Mouse (Mus musculus) MEL (cell line): ENCODE results near the gene Prss12. TPM values are rescaled to one million over a fixed set of nuclear protein-coding genes. Genes with fewer than 3 reads are reported as not detected.

ENCODE experiments used
- DNase-seq: peaks from one replicate; pipeline ENCODE4 v3.0.0; 2011; ENCODE audit warnings: low read depth, low spot score
- H3K27ac ChIP-seq: 2 replicates; pipeline ENCODE4 v1.5.1; 2012; ENCODE audit warnings: low read depth, mild to moderate bottlenecking, control low read depth, low read length, moderate library complexity; ENCODE audit not compliant: control insufficient read depth
- H3K27me3 ChIP-seq, 2 experiments: fragments of 150-350 bp in 1 of 2; sonication (generic) in 1 of 2; 2 replicates each; pipeline ENCODE4 v1.6.1; 2012; ENCODE audit warnings: low read length in 2 of 2, mild to moderate bottlenecking in 2 of 2, improper control_type of control experiment in 1 of 2, moderate library complexity in 1 of 2; ENCODE audit not compliant: insufficient read depth in 2 of 2, control insufficient read depth in 1 of 2
- H3K36me3 ChIP-seq, 2 experiments: 2 replicates each; pipeline ENCODE4 v1.6.1; 2012 to 2014; ENCODE audit warnings: low read length in 2 of 2, improper control_type of control experiment in 1 of 2, inconsistent platforms in 1 of 2, mild to moderate bottlenecking in 1 of 2; ENCODE audit not compliant: insufficient read depth in 2 of 2, control insufficient read depth in 1 of 2
- H3K4me1 ChIP-seq, 2 experiments: fragments of 150-350 bp in 1 of 2; sonication (generic) in 1 of 2; 2 replicates each; pipeline ENCODE4 v1.6.1; 2012; ENCODE audit warnings: low read length in 2 of 2, improper control_type of control experiment in 1 of 2, mild to moderate bottlenecking in 1 of 2; ENCODE audit not compliant: insufficient read depth in 2 of 2, control insufficient read depth in 1 of 2
- H3K4me3 ChIP-seq, 2 experiments: fragments of 150-350 bp in 1 of 2; sonication (generic) in 1 of 2; 2 replicates each; pipeline ENCODE4 v1.5.1; 2012; ENCODE audit warnings: low read depth in 2 of 2, low read length in 2 of 2, mild to moderate bottlenecking in 2 of 2, moderate library complexity in 2 of 2, control low read depth in 1 of 2, improper control_type of control experiment in 1 of 2; ENCODE audit not compliant: control insufficient read depth in 1 of 2, insufficient read depth in 1 of 2
- H3K79me2 ChIP-seq: 2 replicates; pipeline ENCODE4 v1.6.1; 2012; ENCODE audit warnings: mild to moderate bottlenecking, low read length, moderate library complexity; ENCODE audit not compliant: control insufficient read depth, poor library complexity, insufficient read depth
- H3K9ac ChIP-seq: 2 replicates; pipeline ENCODE4 v1.6.1; 2012; ENCODE audit warnings: low read depth, mild to moderate bottlenecking, control low read depth, low read length, moderate library complexity; ENCODE audit not compliant: control insufficient read depth, poor library complexity, severe bottlenecking
- H3K9me3 ChIP-seq: fragments of 150-350 bp; sonication (generic); replicated peaks from 2 replicates; pipeline ENCODE4 v1.6.1; 2012; ENCODE audit warnings: mild to moderate bottlenecking, low read length, improper control_type of control experiment, moderate library complexity; ENCODE audit not compliant: insufficient read depth
- BHLHE40 ChIP-seq: IDR thresholded peaks from 2 replicates; pipeline ENCODE4 v1.6.1; 2012; ENCODE audit warnings: low read depth, mild to moderate bottlenecking, inconsistent platforms, low read length, improper control_type of control experiment, borderline replicate concordance
- CHD1 ChIP-seq: IDR thresholded peaks from 2 replicates; pipeline ENCODE4 v1.6.1; 2012; ENCODE audit warnings: low read depth, mild to moderate bottlenecking, inconsistent platforms, low read length, improper control_type of control experiment
- CHD2 ChIP-seq: IDR thresholded peaks from 2 replicates; pipeline ENCODE4 v1.6.1; 2011; ENCODE audit warnings: low read length, improper control_type of control experiment
- CTCF ChIP-seq, 3 experiments: IDR thresholded peaks in 2 of 3; conservative IDR thresholded peaks in 1 of 3; 2 replicates each; pipeline ENCODE4 v1.5.1; 2011 to 2012; ENCODE audit warnings: low read length in 3 of 3, low read depth in 2 of 3, mild to moderate bottlenecking in 2 of 3, improper control_type of control experiment in 1 of 3, inconsistent platforms in 1 of 3, mixed read lengths in 1 of 3, moderate library complexity in 1 of 3; ENCODE audit not compliant: control insufficient read depth in 1 of 3, insufficient read depth in 1 of 3, poor library complexity in 1 of 3, severe bottlenecking in 1 of 3
- E2F4 ChIP-seq: IDR thresholded peaks from 2 replicates; pipeline ENCODE4 v1.6.1; 2011; ENCODE audit warnings: low read depth, low read length, improper control_type of control experiment, borderline replicate concordance
- ELF1 ChIP-seq: IDR thresholded peaks from 2 replicates; pipeline ENCODE4 v1.6.1; 2014; ENCODE audit warnings: low read depth, mild to moderate bottlenecking, inconsistent platforms, low read length, improper control_type of control experiment, moderate library complexity
- ETS1 ChIP-seq: IDR thresholded peaks from 2 replicates; pipeline ENCODE4 v1.6.1; 2012; ENCODE audit warnings: low read depth, mild to moderate bottlenecking, inconsistent platforms, low read length, improper control_type of control experiment, moderate library complexity
- GABPA ChIP-seq: IDR thresholded peaks from 2 replicates; pipeline ENCODE4 v1.6.1; 2012; ENCODE audit warnings: low read depth, mild to moderate bottlenecking, inconsistent platforms, low read length, improper control_type of control experiment, moderate library complexity
- GATA1 ChIP-seq: IDR thresholded peaks from 2 replicates; pipeline ENCODE4 v1.6.1; 2011; ENCODE audit warnings: low read depth, low read length, improper control_type of control experiment
- HCFC1 ChIP-seq: IDR thresholded peaks from 2 replicates; pipeline ENCODE4 v1.6.1; 2012; ENCODE audit warnings: low read depth, mild to moderate bottlenecking, inconsistent platforms, low read length, improper control_type of control experiment, moderate library complexity
- JUND ChIP-seq: IDR thresholded peaks from 2 replicates; pipeline ENCODE4 v1.6.1; 2011; ENCODE audit warnings: low read depth, mild to moderate bottlenecking, improper control_type of control experiment, low read length
- KAT2A ChIP-seq: conservative IDR thresholded peaks from 2 replicates; pipeline ENCODE4 v1.6.1; 2012; ENCODE audit warnings: low read depth, low read length, improper control_type of control experiment, inconsistent platforms
- MAFK ChIP-seq: IDR thresholded peaks from 2 replicates; pipeline ENCODE4 v1.6.1; 2011; ENCODE audit warnings: low read depth, mild to moderate bottlenecking, low read length, improper control_type of control experiment, borderline replicate concordance
- MXI1 ChIP-seq: IDR thresholded peaks from 2 replicates; pipeline ENCODE4 v1.6.1; 2011; ENCODE audit warnings: mild to moderate bottlenecking, low read depth, low read length, improper control_type of control experiment
- MYB ChIP-seq: IDR thresholded peaks from 2 replicates; pipeline ENCODE4 v1.6.1; 2011; ENCODE audit warnings: mild to moderate bottlenecking, low read depth, low read length, improper control_type of control experiment
- MYC ChIP-seq: IDR thresholded peaks from 2 replicates; pipeline ENCODE4 v1.6.1; 2011; ENCODE audit warnings: low read depth, mild to moderate bottlenecking, low read length, improper control_type of control experiment, moderate library complexity
- NELFE ChIP-seq: IDR thresholded peaks from 2 replicates; pipeline ENCODE4 v1.6.1; 2011; ENCODE audit warnings: low read depth, low read length, improper control_type of control experiment
- NRF1 ChIP-seq: IDR thresholded peaks from 2 replicates; pipeline ENCODE4 v1.6.1; 2014; ENCODE audit warnings: low read depth, mild to moderate bottlenecking, inconsistent platforms, low read length, improper control_type of control experiment, moderate library complexity; ENCODE audit not compliant: poor library complexity, insufficient read depth, severe bottlenecking
- POLR2A ChIP-seq, 2 experiments: IDR thresholded peaks; 2 replicates each; pipeline ENCODE4 v1.6.1; 2011 to 2012; ENCODE audit warnings: low read length in 2 of 2, mild to moderate bottlenecking in 2 of 2, control low read depth in 1 of 2, improper control_type of control experiment in 1 of 2, low read depth in 1 of 2, moderate library complexity in 1 of 2; ENCODE audit not compliant: control insufficient read depth in 1 of 2, insufficient read depth in 1 of 2, poor library complexity in 1 of 2
- POLR2AphosphoS2 ChIP-seq: IDR thresholded peaks from 2 replicates; pipeline ENCODE4 v1.6.1; 2011; ENCODE audit warnings: low read length, improper control_type of control experiment
- POLR2AphosphoS5 ChIP-seq: IDR thresholded peaks from 2 replicates; pipeline ENCODE4 v1.6.1; 2012; ENCODE audit warnings: low read depth, borderline replicate concordance, mild to moderate bottlenecking, inconsistent platforms, low read length, moderate library complexity, mixed read lengths
- RAD21 ChIP-seq: IDR thresholded peaks from 2 replicates; pipeline ENCODE4 v1.6.1; 2011; ENCODE audit warnings: mild to moderate bottlenecking, low read depth, low read length, improper control_type of control experiment
- RCOR1 ChIP-seq: IDR thresholded peaks from 2 replicates; pipeline ENCODE4 v1.6.1; 2012; ENCODE audit warnings: low read depth, mild to moderate bottlenecking, inconsistent platforms, low read length, improper control_type of control experiment
- SIN3A ChIP-seq: IDR thresholded peaks from 2 replicates; pipeline ENCODE4 v1.6.1; 2012; ENCODE audit warnings: low read length, improper control_type of control experiment, inconsistent platforms
- SMC3 ChIP-seq: IDR thresholded peaks from 2 replicates; pipeline ENCODE4 v1.6.1; 2011; ENCODE audit warnings: low read depth, low read length, improper control_type of control experiment
- TAL1 ChIP-seq: IDR thresholded peaks from 2 replicates; pipeline ENCODE4 v1.6.1; 2012; ENCODE audit warnings: mild to moderate bottlenecking, inconsistent platforms, low read length, moderate library complexity, mixed read lengths
- TBP ChIP-seq: IDR thresholded peaks from 2 replicates; pipeline ENCODE4 v1.8.0; 2011; ENCODE audit warnings: low read depth, low read length, improper control_type of control experiment
- TCF12 ChIP-seq: IDR thresholded peaks from 2 replicates; pipeline ENCODE4 v1.6.1; 2014; ENCODE audit warnings: low read depth, mild to moderate bottlenecking, inconsistent platforms, low read length, improper control_type of control experiment, moderate library complexity
- UBTF ChIP-seq: IDR thresholded peaks from 2 replicates; pipeline ENCODE4 v1.6.1; 2012; ENCODE audit warnings: low read depth, mild to moderate bottlenecking, inconsistent platforms, low read length, improper control_type of control experiment, moderate library complexity, borderline replicate concordance; ENCODE audit not compliant: insufficient read depth
- USF1 ChIP-seq: IDR thresholded peaks from 2 replicates; pipeline ENCODE4 v1.6.1; 2014; ENCODE audit warnings: low read depth, mild to moderate bottlenecking, inconsistent platforms, low read length, improper control_type of control experiment, moderate library complexity
- USF2 ChIP-seq, 2 experiments: IDR thresholded peaks; 2 replicates each; pipeline ENCODE4 v1.6.1; 2011 to 2012; ENCODE audit warnings: improper control_type of control experiment in 2 of 2, low read length in 2 of 2, borderline replicate concordance in 1 of 2, inconsistent platforms in 1 of 2, low read depth in 1 of 2, mild to moderate bottlenecking in 1 of 2; ENCODE audit not compliant: insufficient read depth in 1 of 2
- ZC3H11A ChIP-seq: IDR thresholded peaks from 2 replicates; pipeline ENCODE4 v1.6.1; 2012; ENCODE audit warnings: low read depth, mild to moderate bottlenecking, inconsistent platforms, low read length, improper control_type of control experiment
- ZKSCAN1 ChIP-seq: IDR thresholded peaks from 2 replicates; pipeline ENCODE4 v1.6.1; 2012; ENCODE audit warnings: low read depth, mild to moderate bottlenecking, inconsistent platforms, low read length, improper control_type of control experiment, moderate library complexity
- ZMIZ1 ChIP-seq: IDR thresholded peaks from 2 replicates; pipeline ENCODE4 v1.6.1; 2012; ENCODE audit warnings: low read depth, mild to moderate bottlenecking, inconsistent platforms, low read length, improper control_type of control experiment, moderate library complexity
- ZNF384 ChIP-seq: IDR thresholded peaks from 2 replicates; pipeline ENCODE4 v1.6.1; 2012; ENCODE audit warnings: low read depth, mild to moderate bottlenecking, inconsistent platforms, low read length, improper control_type of control experiment
- polyA plus RNA-seq, 2 experiments: library from polyadenylated mRNA; stranded (reverse) in 1 of 2; unstranded in 1 of 2; fragments of >175 nt in 1 of 2; fragments of >200 nt in 1 of 2; gene quantifications; 2 replicates each; pipeline versions ENCODE4 v1.2.1 to v1.2.4; 2012; ENCODE audit warnings: low replicate concordance in 2 of 2, low read depth in 1 of 2; ENCODE audit not compliant: insufficient read length in 2 of 2, insufficient read depth in 1 of 2, missing spikeins in 1 of 2
- total RNA-seq: library from RNA; depleted of rRNA; stranded (reverse); fragments of 300-350 nt; gene quantifications from 2 replicates; pipeline ENCODE4 v1.2.3, GENCODE M21; 2012

Prss12 gene
- total and polyA plus RNA-seq, 3 experiments = 0.23 TPM; not detected in 2

DNA sequence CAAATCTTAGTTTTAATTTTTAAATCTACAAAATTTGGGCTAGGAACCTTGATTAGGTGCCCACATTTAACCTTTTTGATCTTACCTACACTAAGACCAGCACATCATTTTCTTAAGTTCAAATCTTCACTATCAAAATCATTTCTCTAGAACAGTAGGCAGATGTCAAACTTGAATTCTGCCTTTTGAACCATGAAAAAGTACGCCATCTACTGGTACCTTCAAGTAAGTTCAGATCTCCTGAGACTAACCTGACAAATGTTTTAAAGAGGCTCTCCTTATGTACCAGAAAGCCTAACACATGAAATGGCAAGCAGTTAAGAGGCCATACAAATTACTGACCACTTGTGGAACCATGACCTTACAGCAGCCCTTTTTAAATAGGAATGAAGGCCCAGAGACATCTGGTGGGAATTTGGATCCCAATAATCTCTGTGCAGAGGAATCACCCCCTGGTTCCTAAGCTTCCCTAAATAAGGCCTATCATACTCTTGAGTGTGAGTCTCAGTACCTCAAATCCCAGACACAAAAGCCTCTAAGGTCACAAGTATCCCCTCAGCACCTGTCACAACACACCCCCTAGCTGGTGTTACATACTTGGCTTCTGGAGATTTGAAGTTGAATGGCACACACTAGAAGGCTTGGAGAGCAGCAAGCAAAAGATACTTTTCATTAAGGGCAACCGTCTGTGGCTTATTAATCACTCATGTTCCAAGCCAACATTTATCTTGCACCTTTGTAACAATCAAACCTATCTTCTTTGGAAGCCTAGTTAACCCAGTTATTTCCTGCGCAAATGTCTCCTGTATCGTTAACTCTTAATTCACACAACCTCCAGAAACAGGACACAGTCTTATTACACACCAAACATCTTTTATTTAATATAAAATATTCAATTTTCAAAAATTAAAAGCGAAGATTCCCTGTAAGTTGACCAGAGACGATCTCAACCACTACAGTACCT, 60.3 kb downstream of the Prss12 start:
- Histone ChIP-seq H3K36me3 (peaks cover 6 to 19% of the 10 kb centered on the region in 2 experiments; a peak in 2 of 4 replicates), H3K27me3 (no peaks in the 10 kb centered on the region), H3K4me1 (peaks cover 0 to 13% of the 10 kb centered on the region in 2 experiments; a peak in 1 of 4 replicates), H3K9ac (peak overlapping the region; percentile 81), H3K79me2 (peaks cover 16% of the 10 kb centered on the region), H3K9me3 (no peaks in the 10 kb centered on the region), H3K27ac (peak overlapping the region; percentile 80), H3K4me3 (peak overlapping the region; percentile 73 to 85)
- DNase-seq = peak; percentile 73
- TF ChIP-seq TAL1 (no peak), CTCF (IDR thresholded peaks at IDR 0.05 in 2 of 3, conservative IDR thresholded peaks at IDR 0.05 in 1 of 3; ENCODE audit: control insufficient read depth in 1 of 3, insufficient read depth in 1 of 3, low read depth in 2 of 3, low read length in 3 of 3, poor library complexity in 1 of 3, severe bottlenecking in 1 of 3) (peak in 2 of 3 experiments; percentile 45 to 49; a peak in 4 of 6 replicates), MXI1 (no peak), KAT2A (no peak), TCF12 (no peak), JUND (peak; percentile 19; the same call in 1 of the 2 replicates), UBTF (no peak), RCOR1 (no peak), ZMIZ1 (peak; percentile 60), ZC3H11A (no peak), POLR2A (IDR thresholded peaks at IDR 0.05; ENCODE audit: control insufficient read depth in 1 of 2, insufficient read depth in 1 of 2, low read depth in 1 of 2, low read length in 2 of 2, poor library complexity in 1 of 2) (peak in 1 of 2 experiments; percentile 28; a peak in 2 of 4 replicates), SIN3A (peak; percentile 69), ZNF384 (no peak), NRF1 (no peak), E2F4 (no peak), GABPA (no peak), SMC3 (0 out of 2 replicates have a peak, but pooled peaks have one; percentile 11), POLR2AphosphoS2 (peak; percentile 97), HCFC1 (no peak; the same call in 1 of the 2 replicates), ETS1 (no peak), POLR2AphosphoS5 (no peak), BHLHE40 (peak; percentile 37; the same call in 1 of the 2 replicates), USF2 (IDR thresholded peaks at IDR 0.05; ENCODE audit: borderline replicate concordance in 1 of 2, insufficient read depth in 1 of 2, low read depth in 1 of 2, low read length in 2 of 2) (no peak), MAFK (no peak; the same call in 1 of the 2 replicates), RAD21 (no peak), CHD1 (peak; percentile 98; the same call in 1 of the 2 replicates), GATA1 (no peak), CHD2 (no peak), MYC (peak; percentile 32; the same call in 1 of the 2 replicates), USF1 (no peak), TBP (peak; percentile 62), ZKSCAN1 (no peak), MYB (peak; percentile 31; the same call in 1 of the 2 replicates), NELFE (peak; percentile 60), ELF1 (no peak)
